Mouse (Mus musculus) neural tube, embryonic 12.5 days (tissue): Measurements from ENCODE around the gene Zbtb33. TPM values are rescaled to one million over a fixed set of nuclear protein-coding genes. Genes with fewer than 3 reads are reported as not detected.

Source experiments
- ATAC-seq: fragments of 200-750 bp; cut with Nextera tagmentation; 2 replicates; pipeline ENCODE4 v1.8.0; 2017; ENCODE audit warnings: low read depth, mild to moderate bottlenecking, moderate TSS enrichment, moderate library complexity; ENCODE audit not compliant: low FRiP score
- H3K27ac ChIP-seq: fragments of 300-500 bp; sonication (generic); 2 replicates; pipeline ENCODE4 v1.5.1; 2016
- H3K27me3 ChIP-seq: fragments of 300-500 bp; sonication (generic); replicated peaks from 2 replicates; pipeline ENCODE4 v1.6.1; 2016; ENCODE audit warnings: mild to moderate bottlenecking
- H3K36me3 ChIP-seq: fragments of 300-500 bp; sonication (generic); 2 replicates; pipeline ENCODE4 v1.6.1; 2016; ENCODE audit warnings: mild to moderate bottlenecking
- H3K4me1 ChIP-seq: fragments of 300-500 bp; sonication (generic); 2 replicates; pipeline ENCODE4 v1.6.1; 2016
- H3K4me2 ChIP-seq: fragments of 300-500 bp; sonication (generic); replicated peaks from 2 replicates; pipeline ENCODE4 v1.6.1; 2016; ENCODE audit warnings: mild to moderate bottlenecking
- H3K4me3 ChIP-seq: fragments of 300-500 bp; sonication (generic); 2 replicates; pipeline ENCODE4 v1.5.1; 2016
- H3K9ac ChIP-seq: fragments of 300-500 bp; sonication (generic); 2 replicates; pipeline ENCODE4 v1.6.1; 2016; ENCODE audit warnings: mild to moderate bottlenecking
- H3K9me3 ChIP-seq: fragments of 300-500 bp; sonication (generic); 2 replicates; pipeline ENCODE4 v1.6.1; 2016; ENCODE audit warnings: mild to moderate bottlenecking
- WGBS: fragments of 180-500 bp; shearing (Covaris S2); methylation state at CpG from one replicate; pipeline ENCODE4 v1.1.7; 2016; 5-methylcytosine and 5-hydroxymethylcytosine counted together
- microRNA-seq: library from miRNA; unstranded; fragments of <30 nt; microRNA quantifications from one replicate; pipeline ENCODE4, GENCODE M21; 2017
- polyA plus RNA-seq: library from polyadenylated mRNA; unstranded; fragments of >200 nt; fragmentation: Nextera tagmentation; extraction: Ambion mirVana; gene quantifications from 2 replicates; pipeline ENCODE4 v1.2.1, GENCODE M21; 2016

Gene Zbtb33
- polyA plus RNA-seq, 1 experiment from 2014 or later, result 7.3 TPM

DNA sequence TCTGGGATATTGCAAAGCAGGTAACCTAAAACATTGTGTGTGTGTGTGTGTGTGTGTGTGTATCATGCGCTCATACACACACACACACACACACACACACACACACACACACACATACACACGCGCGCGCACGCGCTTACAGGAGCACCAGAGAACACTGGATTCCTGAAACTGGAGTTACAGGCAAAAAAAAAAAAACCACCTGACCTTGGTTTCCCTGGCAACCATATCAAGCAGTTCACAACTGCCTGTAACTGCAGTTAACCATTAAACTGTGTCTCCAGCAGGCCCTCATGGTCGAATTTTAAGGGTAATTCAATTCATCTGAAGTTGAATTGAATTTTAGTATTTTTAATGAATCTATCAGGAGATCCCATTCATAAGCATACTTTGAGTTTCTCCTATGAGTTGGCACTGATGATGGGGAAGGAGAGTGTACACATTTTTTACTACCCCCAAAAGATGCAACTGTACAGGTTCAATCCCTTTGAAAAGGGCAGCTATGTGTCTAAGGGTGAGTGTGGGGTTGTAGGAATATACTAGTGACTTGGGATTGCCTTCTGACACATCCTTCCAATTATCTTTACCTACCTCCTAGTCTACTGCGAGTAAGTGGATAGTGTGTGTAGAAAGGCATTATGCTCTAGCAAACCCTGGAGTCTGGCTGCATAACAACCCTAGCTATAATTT is 27.5 kb downstream of the Zbtb33 start:
- ATAC-seq, result no peak
- H3K27me3 ChIP-seq, result no peaks in the 10 kb centered on the region
- no peak overlapping the region for H3K9ac ChIP-seq
- H3K4me2 ChIP-seq, result no peak overlapping the region
- H3K4me3 ChIP-seq, result no peak overlapping the region
- H3K27ac ChIP-seq, result no peak overlapping the region
- H3K9me3 ChIP-seq, result no peaks in the 10 kb centered on the region
- peaks cover 3% of the 10 kb centered on the region; the same call in 1 of the 2 replicates for H3K4me1 ChIP-seq
- 68% methylated on average over 9 of the region's 9 CpGs for WGBS
- H3K36me3 ChIP-seq, result no peaks in the 10 kb centered on the region

DNA sequence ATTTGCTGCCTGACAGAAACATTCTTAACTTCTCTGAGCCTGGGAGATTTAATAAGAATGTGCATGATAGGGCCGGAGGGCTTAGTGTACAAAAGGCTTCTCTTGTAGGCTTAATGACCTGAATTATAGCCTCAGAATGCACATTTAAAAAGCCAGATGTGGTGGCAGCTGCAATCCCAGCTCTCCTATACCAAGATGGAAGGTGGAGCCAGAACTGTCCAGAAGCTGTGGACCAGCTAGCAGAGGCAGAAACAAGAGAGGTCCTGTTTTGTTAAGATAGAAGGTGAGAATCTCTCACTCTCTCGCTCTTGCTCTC is 28.0 kb downstream of the Zbtb33 start:
- Histone ChIP-seq H3K27me3 (no peaks in the 10 kb centered on the region), H3K36me3 (no peaks in the 10 kb centered on the region), H3K4me3 (no peak overlapping the region), H3K9ac (no peak overlapping the region), H3K9me3 (no peaks in the 10 kb centered on the region), H3K4me2 (no peak overlapping the region), H3K4me1 (peaks cover 3% of the 10 kb centered on the region; the same call in 1 of the 2 replicates), H3K27ac (no peak overlapping the region)
- ATAC-seq, result no peak
- WGBS, result 71% methylated on average over 2 of the region's 2 CpGs

DNA sequence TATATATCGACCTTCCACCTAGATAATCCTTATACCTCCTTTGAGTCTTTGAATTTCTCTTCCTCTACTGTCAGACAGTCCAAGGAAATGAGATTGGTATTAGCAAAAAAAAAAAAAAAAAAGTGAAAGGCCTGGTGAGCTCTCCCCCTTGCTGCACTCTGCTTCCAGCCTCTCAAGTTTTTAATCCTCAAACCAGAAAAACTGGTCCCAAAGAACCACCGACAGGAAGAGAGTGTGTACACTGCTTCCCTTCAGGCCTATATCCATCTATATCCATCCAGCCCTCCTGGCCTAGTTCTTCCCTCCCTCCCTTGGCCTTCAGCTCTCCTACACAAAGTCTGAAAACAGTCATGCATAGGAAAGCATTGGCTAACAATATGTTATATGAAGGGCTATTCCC is 33.2 kb downstream of the Zbtb33 start:
- H3K4me1 ChIP-seq, result no peaks in the 10 kb centered on the region
- no peak for ATAC-seq
- H3K9me3 ChIP-seq, result no peaks in the 10 kb centered on the region
- H3K27ac ChIP-seq, result no peak overlapping the region
- H3K36me3 ChIP-seq, result no peaks in the 10 kb centered on the region
- H3K4me3 ChIP-seq, result no peak overlapping the region
- H3K9ac ChIP-seq, result no peak overlapping the region
- no peaks in the 10 kb centered on the region for H3K27me3 ChIP-seq
- WGBS, result 66% methylated on average over 2 of the region's 2 CpGs
- no peak overlapping the region for H3K4me2 ChIP-seq

DNA sequence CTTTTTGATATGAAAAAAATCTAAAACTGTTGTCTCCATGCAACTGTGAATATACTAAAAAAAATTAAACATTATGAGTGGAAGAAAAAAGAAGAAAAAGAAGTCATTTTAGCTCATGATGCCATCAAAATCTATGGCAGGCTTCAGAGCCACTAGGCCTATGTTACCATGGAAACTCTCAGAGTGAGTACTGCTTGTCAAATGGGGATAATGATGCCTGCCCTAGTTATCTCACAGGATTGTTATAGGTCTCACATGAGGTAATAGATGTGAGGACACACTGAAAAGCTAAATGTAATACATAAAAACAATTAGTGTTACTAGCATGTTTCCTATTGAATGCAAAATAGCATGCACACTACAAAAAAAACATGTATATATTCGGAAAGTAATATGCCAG is 40.3 kb downstream of the Zbtb33 start:
- WGBS, result 86% methylated on average over 1 of the region's 1 CpGs
- Histone ChIP-seq H3K4me2 (no peak overlapping the region), H3K9me3 (no peaks in the 10 kb centered on the region), H3K9ac (no peak overlapping the region), H3K27ac (no peak overlapping the region), H3K4me1 (no peaks in the 10 kb centered on the region), H3K36me3 (no peaks in the 10 kb centered on the region), H3K4me3 (no peak overlapping the region), H3K27me3 (no peaks in the 10 kb centered on the region)
- no peak for ATAC-seq

DNA sequence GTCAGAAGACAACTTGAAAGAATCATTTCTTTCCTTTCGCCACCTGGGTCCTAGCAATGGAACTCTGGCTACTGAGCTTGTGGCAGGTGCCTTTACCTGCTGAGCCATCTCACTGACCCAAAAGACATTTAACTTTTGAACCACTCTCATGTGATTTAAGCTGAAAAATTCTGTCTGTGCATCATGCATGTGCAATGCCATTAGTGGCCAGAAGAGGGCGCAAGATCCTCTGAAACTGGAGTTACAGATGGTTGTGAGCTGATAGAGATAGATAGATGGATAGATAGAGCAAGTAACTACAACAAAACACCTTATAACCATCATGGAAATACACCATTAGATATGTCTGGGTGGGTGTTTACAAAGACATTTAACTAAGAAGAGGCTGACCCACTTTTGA is 48.1 kb downstream of the Zbtb33 start:
- no peaks in the 10 kb centered on the region for H3K9me3 ChIP-seq
- H3K36me3 ChIP-seq, result no peaks in the 10 kb centered on the region
- H3K4me1 ChIP-seq, result no peaks in the 10 kb centered on the region
- H3K27me3 ChIP-seq, result no peaks in the 10 kb centered on the region
- H3K9ac ChIP-seq, result no peak overlapping the region
- no peak overlapping the region for H3K4me3 ChIP-seq
- WGBS, result 34% methylated on average over 2 of the region's 2 CpGs
- no peak for ATAC-seq
- no peak overlapping the region for H3K4me2 ChIP-seq
- H3K27ac ChIP-seq, result no peak overlapping the region

Small RNA genes within 50 kb of the gene (microRNA-seq; reads per million reads assigned to microRNA genes)
- 0.87 reads per million for gene Mir3110

Other genes starting within 250 kb of the Zbtb33 start
- not detected in 2 replicates for gene Btg1-ps1, start 171.0 kb upstream of the Zbtb33 start, polyA plus RNA-seq
- gene Btg1-ps2, start 146.7 kb upstream of the Zbtb33 start, polyA plus RNA-seq, result not detected in 2 replicates
- not detected in 2 replicates for gene Rhox10, start 123.3 kb upstream of the Zbtb33 start, polyA plus RNA-seq
- gene Rhox11, start 104.7 kb upstream of the Zbtb33 start, polyA plus RNA-seq, result not detected in 2 replicates
- gene Rhox12, start 78.9 kb upstream of the Zbtb33 start, polyA plus RNA-seq, result not detected in 2 replicates
- gene Rhox13, start 68.6 kb upstream of the Zbtb33 start, polyA plus RNA-seq, result not detected in 2 replicates
- gene Tmem255a, start 62.6 kb downstream of the Zbtb33 start, polyA plus RNA-seq, result 28.0 and 32.0 TPM in 2 replicates
- gene Atp1b4, start 126.4 kb downstream of the Zbtb33 start, polyA plus RNA-seq, result 0.04 and 0.14 TPM in 2 replicates